Mouse (Mus musculus) CH12.LX (cell line): ENCODE measurements around the gene Sacm1l. TPM values are rescaled to one million over a fixed set of nuclear protein-coding genes. Genes with fewer than 3 reads are reported as not detected.
A peak's percentile ranks its signal among the peaks of the same experiment; 100 is the strongest.

Experiments used
- DNase-seq: peaks from one replicate; pipeline ENCODE4 v3.0.0-alpha.2; 2013; ENCODE audit errors: extremely low read depth
- H3K27ac ChIP-seq: 2 replicates; pipeline ENCODE4 v1.5.1; 2012; ENCODE audit warnings: low read depth, mild to moderate bottlenecking, control low read depth, moderate library complexity; ENCODE audit not compliant: insufficient read depth
- H3K27me3 ChIP-seq: replicated peaks from 2 replicates; pipeline ENCODE3; 2012; ENCODE audit warnings: inconsistent platforms
- H3K36me3 ChIP-seq, 2 experiments: replicated peaks in 1 of 2; 2 replicates each; pipeline versions ENCODE3 to v1.6.1; 2012; ENCODE audit warnings: inconsistent platforms in 1 of 2, low read length in 1 of 2, mild to moderate bottlenecking in 1 of 2, mixed read lengths in 1 of 2, moderate library complexity in 1 of 2; ENCODE audit not compliant: control insufficient read depth in 1 of 2, insufficient read depth in 1 of 2
- H3K4me1 ChIP-seq, 2 experiments: 2 replicates each; pipeline ENCODE4 v1.6.1; 2012; ENCODE audit warnings: inconsistent platforms in 1 of 2, moderate library complexity in 1 of 2; ENCODE audit not compliant: insufficient read depth in 2 of 2, control insufficient read depth in 1 of 2
- H3K4me2 ChIP-seq: 2 replicates; pipeline ENCODE4 v1.6.1; 2012; ENCODE audit warnings: low read depth, mild to moderate bottlenecking, control low read depth; ENCODE audit not compliant: poor library complexity, insufficient read depth, severe bottlenecking
- H3K4me3 ChIP-seq, 3 experiments: fragments of 150-350 bp in 1 of 3; sonication (generic) in 1 of 3; replicated peaks in 1 of 3; 2 replicates each; pipeline versions ENCODE3 to v1.5.1; 2011 to 2012; ENCODE audit warnings: low read depth in 2 of 3, low read length in 2 of 3, mild to moderate bottlenecking in 2 of 3, moderate library complexity in 2 of 3, control low read depth in 1 of 3, improper control_type of control experiment in 1 of 3, inconsistent platforms in 1 of 3, mixed read lengths in 1 of 3; ENCODE audit not compliant: poor library complexity in 1 of 3
- H3K79me2 ChIP-seq: replicated peaks from 2 replicates; pipeline ENCODE4 v1.6.1; 2012; ENCODE audit warnings: mild to moderate bottlenecking, moderate library complexity; ENCODE audit not compliant: control insufficient read depth, poor library complexity, insufficient read depth, severe bottlenecking; ENCODE audit errors: extremely low read depth
- H3K9ac ChIP-seq: 2 replicates; pipeline ENCODE4 v1.6.1; 2012; ENCODE audit warnings: low read depth, mild to moderate bottlenecking, control low read depth, moderate library complexity; ENCODE audit not compliant: insufficient read depth
- H3K9me3 ChIP-seq: replicated peaks from 2 replicates; pipeline ENCODE3; 2012; ENCODE audit warnings: low read length, inconsistent platforms, mixed read lengths
- BHLHE40 ChIP-seq: IDR thresholded peaks from 2 replicates; pipeline ENCODE4 v1.6.1; 2011; ENCODE audit warnings: mild to moderate bottlenecking, low read depth, low read length, improper control_type of control experiment
- CTCF ChIP-seq, 2 experiments: IDR thresholded peaks in 1 of 2; conservative IDR thresholded peaks in 1 of 2; 2 replicates each; pipeline ENCODE4 v1.5.1; 2011 to 2012; ENCODE audit warnings: low read depth in 2 of 2, low read length in 2 of 2, improper control_type of control experiment in 1 of 2, inconsistent platforms in 1 of 2, mild to moderate bottlenecking in 1 of 2, moderate library complexity in 1 of 2
- E2F4 ChIP-seq: IDR thresholded peaks from 2 replicates; pipeline ENCODE4 v1.6.1; 2011; ENCODE audit warnings: low read depth, low read length, improper control_type of control experiment; ENCODE audit not compliant: insufficient replicate concordance
- ELF1 ChIP-seq: IDR thresholded peaks from 2 replicates; pipeline ENCODE4 v1.6.1; 2014; ENCODE audit warnings: low read depth, mild to moderate bottlenecking, inconsistent platforms, low read length, improper control_type of control experiment
- ETS1 ChIP-seq: conservative IDR thresholded peaks from 2 replicates; pipeline ENCODE4 v1.6.1; 2012; ENCODE audit warnings: low read depth, mild to moderate bottlenecking, inconsistent platforms, low read length, improper control_type of control experiment, moderate library complexity
- HCFC1 ChIP-seq: IDR thresholded peaks from 2 replicates; pipeline ENCODE4 v1.6.1; 2012; ENCODE audit warnings: low read depth, mild to moderate bottlenecking, inconsistent platforms, low read length, improper control_type of control experiment
- IRF4 ChIP-seq: IDR thresholded peaks from 2 replicates; pipeline ENCODE4 v1.6.1; 2014; ENCODE audit warnings: low read depth, mild to moderate bottlenecking, inconsistent platforms, low read length, improper control_type of control experiment
- JUN ChIP-seq: IDR thresholded peaks from 2 replicates; pipeline ENCODE4 v1.6.1; 2011; ENCODE audit warnings: low read depth, mild to moderate bottlenecking, low read length, improper control_type of control experiment, moderate library complexity; ENCODE audit not compliant: insufficient read depth
- JUND ChIP-seq: conservative IDR thresholded peaks from 2 replicates; pipeline ENCODE4 v1.6.1; 2011; ENCODE audit warnings: low read depth, low read length, improper control_type of control experiment
- KAT2A ChIP-seq: IDR thresholded peaks from 2 replicates; pipeline ENCODE4 v1.6.1; 2012; ENCODE audit warnings: low read length, improper control_type of control experiment, inconsistent platforms; ENCODE audit not compliant: insufficient replicate concordance
- MAFK ChIP-seq: IDR thresholded peaks from 2 replicates; pipeline ENCODE4 v1.6.1; 2011; ENCODE audit warnings: low read length, improper control_type of control experiment; ENCODE audit not compliant: insufficient replicate concordance
- MAZ ChIP-seq: IDR thresholded peaks from 2 replicates; pipeline ENCODE4 v1.6.1; 2012; ENCODE audit warnings: low read depth, mild to moderate bottlenecking, inconsistent platforms, low read length, improper control_type of control experiment, moderate library complexity
- MXI1 ChIP-seq: IDR thresholded peaks from 2 replicates; pipeline ENCODE4 v1.6.1; 2011; ENCODE audit warnings: mild to moderate bottlenecking, low read depth, low read length, improper control_type of control experiment
- NRF1 ChIP-seq: IDR thresholded peaks from 2 replicates; pipeline ENCODE4 v1.6.1; 2014; ENCODE audit warnings: low read depth, mild to moderate bottlenecking, inconsistent platforms, low read length, improper control_type of control experiment, moderate library complexity
- PAX5 ChIP-seq: IDR thresholded peaks from 2 replicates; pipeline ENCODE4 v1.6.1; 2012; ENCODE audit warnings: low read length, inconsistent platforms, mixed read lengths
- RAD21 ChIP-seq: IDR thresholded peaks from 2 replicates; pipeline ENCODE4 v1.6.1; 2011; ENCODE audit warnings: low read depth, mild to moderate bottlenecking, low read length, improper control_type of control experiment, moderate library complexity
- RCOR1 ChIP-seq: conservative IDR thresholded peaks from 2 replicates; pipeline ENCODE4 v1.6.1; 2012; ENCODE audit warnings: low read depth, mild to moderate bottlenecking, inconsistent platforms, low read length, improper control_type of control experiment
- SIN3A ChIP-seq: IDR thresholded peaks from 2 replicates; pipeline ENCODE4 v1.6.1; 2012; ENCODE audit warnings: low read length, improper control_type of control experiment, inconsistent platforms
- SMC3 ChIP-seq: IDR thresholded peaks from 2 replicates; pipeline ENCODE4 v1.6.1; 2011; ENCODE audit warnings: low read depth, low read length, improper control_type of control experiment
- TBP ChIP-seq: conservative IDR thresholded peaks from 2 replicates; pipeline ENCODE4 v1.6.1; 2011; ENCODE audit warnings: low read depth, low read length, improper control_type of control experiment
- UBTF ChIP-seq: IDR thresholded peaks from 2 replicates; pipeline ENCODE4 v1.6.1; 2012; ENCODE audit warnings: low read depth, mild to moderate bottlenecking, inconsistent platforms, low read length, improper control_type of control experiment, moderate library complexity
- USF2 ChIP-seq: conservative IDR thresholded peaks from 2 replicates; pipeline ENCODE4 v1.6.1; 2011; ENCODE audit warnings: low read depth, low read length, improper control_type of control experiment
- ZC3H11A ChIP-seq: IDR thresholded peaks from 2 replicates; pipeline ENCODE4 v1.6.1; 2012; ENCODE audit warnings: low read depth, mild to moderate bottlenecking, inconsistent platforms, low read length, improper control_type of control experiment
- ZKSCAN1 ChIP-seq: IDR thresholded peaks from 2 replicates; pipeline ENCODE4 v1.6.1; 2012; ENCODE audit warnings: low read depth, inconsistent platforms, low read length, improper control_type of control experiment, borderline replicate concordance
- ZMIZ1 ChIP-seq: IDR thresholded peaks from 2 replicates; pipeline ENCODE4 v1.6.1; 2012; ENCODE audit warnings: low read depth, mild to moderate bottlenecking, inconsistent platforms, low read length, improper control_type of control experiment
- ZNF384 ChIP-seq: IDR thresholded peaks from 2 replicates; pipeline ENCODE4 v1.6.1; 2012; ENCODE audit warnings: low read depth, low read length, improper control_type of control experiment, inconsistent platforms
- dilution Hi-C: fragments of 300-500 bp; cut with MboI; formaldehyde crosslinking; loops from 2 replicates; pipeline ENCODE4 v1.14.3; 2020; ENCODE audit warnings: low sequenced_read_pairs; ENCODE audit not compliant: extremely low pct_unique_long_range_greater_than_20kb, extremely low pct_ligation_motif_present
- in situ Hi-C: fragments of 300-500 bp; cut with MboI; formaldehyde crosslinking; loops from 3 replicates; pipeline ENCODE4 v1.14.3; 2019; ENCODE audit warnings: low sequenced_read_pairs, low pct_ligation_motif_present, low pct_unique_long_range_greater_than_20kb, mixed read lengths
- polyA plus RNA-seq: library from polyadenylated mRNA; unstranded; fragments of >175 nt; gene quantifications from 2 replicates; pipeline ENCODE4 v1.2.1, GENCODE M21; 2012; ENCODE audit warnings: low read depth; ENCODE audit not compliant: insufficient read length
- total RNA-seq, 2 experiments: library from RNA; depleted of rRNA; stranded (reverse); fragments of 300-350 nt in 1 of 2; fragments of >200 nt in 1 of 2; gene quantifications; 2 replicates each; pipeline ENCODE4 v1.2.3; 2012 to 2014

Sacm1l gene
- total and polyA plus RNA-seq, 3 experiments: 31.1 to 67.6 (median 37.4) TPM

- H3K4me3 ChIP-seq: no peak overlapping the region
- no peak overlapping the region for H3K4me2 ChIP-seq
- H3K27me3 ChIP-seq: no peaks in the 10 kb centered on the region
- no peak overlapping the region for H3K27ac ChIP-seq
- dilution Hi-C loops: no loop called here
- peaks cover 4 to 24% of the 10 kb centered on the region in 2 experiments for H3K4me1 ChIP-seq
- TF ChIP-seq MXI1: no peak
- no peak for TF ChIP-seq ZKSCAN1
- TF ChIP-seq ELF1: 0 out of 2 replicates have a peak, but pooled peaks have one; percentile 52
- TF ChIP-seq ZNF384: no peak
- no peak for TF ChIP-seq SIN3A
- no peak for TF ChIP-seq E2F4
- H3K36me3 ChIP-seq: no peaks in the 10 kb centered on the region
- no peak for DNase-seq
- no peaks in the 10 kb centered on the region for H3K79me2 ChIP-seq
- H3K9me3 ChIP-seq: no peaks in the 10 kb centered on the region
- H3K9ac ChIP-seq: no peak overlapping the region
- in situ Hi-C loops: no loop called here
These were observed 107.2 kb downstream of the Sacm1l start for GRCm38 (mm10) chr9:123636771-123637170.

DNA sequence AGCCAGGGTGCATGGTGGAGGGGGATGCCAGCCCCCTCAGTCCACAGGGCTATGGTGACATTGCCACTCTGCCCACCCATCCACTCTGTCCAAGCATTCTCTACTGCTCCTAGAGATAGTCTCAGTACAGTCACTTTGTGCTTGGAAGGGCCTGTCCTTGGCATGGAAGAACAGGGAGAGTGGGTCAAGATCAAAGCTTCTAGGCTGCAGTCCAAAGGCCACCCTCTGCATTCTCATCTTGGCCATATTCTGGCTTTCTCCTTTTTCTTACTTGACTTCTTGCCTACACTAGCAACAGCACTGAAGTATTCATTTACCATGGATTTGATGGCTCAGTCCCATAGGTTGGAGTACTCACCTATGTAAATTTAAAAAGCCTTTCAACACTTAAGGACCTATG lies 108.7 kb downstream of the Sacm1l start:
- H3K27ac ChIP-seq: no peak overlapping the region
- peak overlapping the region; percentile 50; the same call in 1 of the 2 replicates for H3K4me2 ChIP-seq
- H3K36me3 ChIP-seq: no peaks in the 10 kb centered on the region
- no peaks in the 10 kb centered on the region for H3K9me3 ChIP-seq
- no peak overlapping the region for H3K9ac ChIP-seq
- H3K79me2 ChIP-seq: no peaks in the 10 kb centered on the region
- DNase-seq: no peak
- no peak overlapping the region for H3K4me3 ChIP-seq
- dilution Hi-C loops: no loop called here
- in situ Hi-C loops: no loop called here
- no peaks in the 10 kb centered on the region for H3K27me3 ChIP-seq
- TF ChIP-seq HCFC1 (no peak), TBP (no peak), KAT2A (no peak)
- H3K4me1 ChIP-seq: peaks cover 0 to 14% of the 10 kb centered on the region in 2 experiments; a peak in 2 of 4 replicates

DNA sequence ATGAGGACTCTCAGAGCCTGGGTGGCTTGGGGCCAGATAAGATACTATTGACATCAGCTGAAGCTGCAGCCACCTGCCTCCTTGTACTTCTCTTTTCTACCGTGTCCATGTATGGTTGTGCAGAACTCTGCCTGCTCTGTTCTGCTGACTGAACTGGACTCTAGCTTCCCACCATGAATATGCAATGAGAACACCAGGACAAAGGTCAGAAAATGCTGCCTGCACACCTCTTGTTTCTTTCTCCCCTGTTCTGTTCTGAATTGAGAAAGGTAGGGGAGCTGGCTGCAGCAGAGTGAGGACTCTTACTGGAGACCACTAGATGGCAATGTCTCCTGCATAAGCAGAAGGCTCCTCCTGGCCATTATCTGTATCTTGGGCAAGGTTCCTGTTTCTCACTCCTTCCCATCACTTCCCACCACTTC lies 109.1 kb downstream of the Sacm1l start:
- no peaks in the 10 kb centered on the region for H3K27me3 ChIP-seq
- no peaks in the 10 kb centered on the region for H3K79me2 ChIP-seq
- H3K27ac ChIP-seq: no peak overlapping the region
- in situ Hi-C loops: no loop called here
- peaks cover 0 to 14% of the 10 kb centered on the region in 2 experiments; a peak in 2 of 4 replicates for H3K4me1 ChIP-seq
- no peaks in the 10 kb centered on the region for H3K36me3 ChIP-seq
- H3K9me3 ChIP-seq: peaks cover 2% of the 10 kb centered on the region
- peak; percentile 38 for DNase-seq
- peak overlapping the region; percentile 50; the same call in 1 of the 2 replicates for H3K4me2 ChIP-seq
- no peak overlapping the region for H3K4me3 ChIP-seq
- no peak overlapping the region for H3K9ac ChIP-seq
- dilution Hi-C loops: no loop called here
- TF ChIP-seq ETS1 (no peak), TBP (no peak), JUN (no peak), USF2 (no peak), RCOR1 (no peak), E2F4 (no peak), SMC3 (peak; percentile 78), ZC3H11A (0 out of 2 replicates have a peak, but pooled peaks have one; percentile 19), MAZ (no peak), MAFK (no peak), SIN3A (no peak), PAX5 (no peak), RAD21 (peak; percentile 81), CTCF (conservative IDR thresholded peaks at IDR 0.05 in 1 of 2, IDR thresholded peaks at IDR 0.05 in 1 of 2; ENCODE audit: low read depth in 2 of 2, low read length in 2 of 2) (peak in 1 of 2 experiments; percentile 87; a peak in 3 of 4 replicates), BHLHE40 (no peak), ZMIZ1 (no peak), JUND (no peak), UBTF (no peak), IRF4 (no peak), HCFC1 (no peak), NRF1 (no peak)
